ENCODE assay signal across 9 mouse cellular contexts in genomic region chr2:80669868-80670666, GRCm38 (mm10). TPM values are rescaled to one million over a fixed set of nuclear protein-coding genes. Genes with fewer than 3 reads are reported as not detected.
DNase-seq lines count a peak whose midpoint lies in the region; ATAC-seq lines count a peak whose summit lies in the region.
"Had no signal": no experiment of that assay in that cellular context is flagged by ENCODE, and none has a peak within 500 bp of the region (broad histone marks: within the 10 kb centered on the region; RNA-seq: fewer than 3 reads in every experiment).

No protein-coding gene starts in this region.

- H3K36me3 ChIP-seq in limb, embryonic 13.5 days = peaks cover 7% of the 10 kb centered on the region; the same call in 1 of the 2 replicates
- peaks cover 13% of the 10 kb centered on the region; the same call in 1 of the 2 replicates for H3K36me3 ChIP-seq in hindbrain, embryonic 10.5 days

- no peaks in the 10 kb centered on the region for H3K27me3 ChIP-seq in limb, embryonic 13.5 days
- H3K27me3 ChIP-seq in hindbrain, embryonic 10.5 days (ENCODE audit: insufficient read depth, poor library complexity, severe bottlenecking) = no peaks in the 10 kb centered on the region
- H3K27me3 ChIP-seq: liver, embryonic 13.5 days had no signal

- peak; percentile 47 for ATAC-seq in CD4-positive, CD25-positive, alpha-beta regulatory T cell, adult 4 months
- 0 out of 2 replicates have a peak, but pooled peaks have one; percentile 15 for ATAC-seq in limb, embryonic 13.5 days (ENCODE audit: low FRiP score, low read depth)

- H3K4me3 ChIP-seq in limb, embryonic 13.5 days = no peak overlapping the region
- H3K4me3 ChIP-seq in hindbrain, embryonic 10.5 days = no peak overlapping the region
- H3K4me3 ChIP-seq: liver, embryonic 13.5 days had no signal

- no peak overlapping the region for H3K27ac ChIP-seq in limb, embryonic 13.5 days
- H3K27ac ChIP-seq in hindbrain, embryonic 10.5 days = no peak overlapping the region
- H3K27ac ChIP-seq: liver, embryonic 13.5 days had no signal

- peak; percentile 10 for DNase-seq in layer of hippocampus, adult 11-12 months (ENCODE audit: low spot score)
- no peak for DNase-seq in layer of hippocampus, adult 9-11 months
- peak; percentile 14 for DNase-seq in MN1 (ENCODE audit: low spot score)
- DNase-seq in hindbrain, embryonic 10.5 days (ENCODE audit: low spot score) = no peak
- DNase-seq in spleen, postnatal 14 days (ENCODE audit: low spot score in 2 of 2) = no peak
- DNase-seq: cerebellum, postnatal 25 days; liver, embryonic 13.5 days had no signal

- H3K9me3 ChIP-seq in limb, embryonic 13.5 days = no peaks in the 10 kb centered on the region
- no peaks in the 10 kb centered on the region for H3K9me3 ChIP-seq in hindbrain, embryonic 10.5 days
- H3K9me3 ChIP-seq: liver, embryonic 13.5 days had no signal

- WGBS in limb, embryonic 13.5 days = 73% methylated on average over 11 of the region's 11 CpGs
- 80% methylated on average over 11 of the region's 11 CpGs for WGBS in hindbrain, embryonic 10.5 days

- no peaks in the 10 kb centered on the region for H3K4me1 ChIP-seq in limb, embryonic 13.5 days
- H3K4me1 ChIP-seq in hindbrain, embryonic 10.5 days (replicated peaks) = 0 out of 2 replicates have a peak, but pooled peaks cover 4% of the 10 kb centered on the region
- H3K4me1 ChIP-seq: liver, embryonic 13.5 days had no signal

- H3K4me2 ChIP-seq in limb, embryonic 13.5 days (replicated peaks) = no peak overlapping the region
- H3K4me2 ChIP-seq: liver, embryonic 13.5 days had no signal

- no peak overlapping the region for H3K9ac ChIP-seq in limb, embryonic 13.5 days
- H3K9ac ChIP-seq: liver, embryonic 13.5 days had no signal

RNA-seq across cellular contexts. Expression of gene Nup35, which starts 53.0 kb away (rescaled TPM):
- 10 to 100 TPM; 24.7 to 30.2 TPM for polyA plus RNA-seq in CD4-positive, CD25-positive, alpha-beta regulatory T cell, adult 4 months (2017; shearing (Covaris generic))
- 48.0 and 51.8 TPM in 2 replicates for polyA plus RNA-seq in limb, embryonic 13.5 days (2015; fragmentation: Nextera tagmentation; extraction: Ambion mirVana)
- polyA plus RNA-seq in hindbrain, embryonic 10.5 days (2016; fragmentation: Nextera tagmentation; extraction: Ambion mirVana) = 70.7 and 71.2 TPM in 2 replicates

RNA-seq across cellular contexts. Expression of gene Dusp19, which starts 53.2 kb away (rescaled TPM):
- polyA plus RNA-seq in CD4-positive, CD25-positive, alpha-beta regulatory T cell, adult 4 months (2017; shearing (Covaris generic)) = 10 to 100 TPM; 16.5 to 18.9 TPM
- 16.9 and 17.1 TPM in 2 replicates for polyA plus RNA-seq in limb, embryonic 13.5 days (2015; fragmentation: Nextera tagmentation; extraction: Ambion mirVana)
- 14.3 and 15.2 TPM in 2 replicates for polyA plus RNA-seq in hindbrain, embryonic 10.5 days (2016; fragmentation: Nextera tagmentation; extraction: Ambion mirVana)

Comparison
In these comparisons a context has a peak if more than half of its experiments do, and no peak if none do; other contexts are left out.
1. DNase-seq: peak in layer of hippocampus, adult 11-12 months (single experiment) and MN1 (single experiment); none in layer of hippocampus, adult 9-11 months (single experiment), hindbrain, embryonic 10.5 days (single experiment) and spleen, postnatal 14 days (0 of 2).